Mouse (Mus musculus) bone marrow macrophage, adult 2 months (primary cell): ENCODE results near the gene Scgb2b12.
"Not testable (repeated sequence)": the region's sequence is repeated elsewhere in the genome, so short reads cannot be mapped to it uniquely, and the experiment has no call there.

Source experiments
- CTCF ChIP-seq: IDR thresholded peaks from 2 replicates; pipeline ENCODE4 v1.5.1; 2012; ENCODE audit warnings: low read depth, mild to moderate bottlenecking, low read length, moderate library complexity
- POLR2A ChIP-seq: IDR thresholded peaks from 2 replicates; pipeline ENCODE4 v1.6.1; 2012; ENCODE audit warnings: mild to moderate bottlenecking, low read depth, low read length, borderline replicate concordance

DNA sequence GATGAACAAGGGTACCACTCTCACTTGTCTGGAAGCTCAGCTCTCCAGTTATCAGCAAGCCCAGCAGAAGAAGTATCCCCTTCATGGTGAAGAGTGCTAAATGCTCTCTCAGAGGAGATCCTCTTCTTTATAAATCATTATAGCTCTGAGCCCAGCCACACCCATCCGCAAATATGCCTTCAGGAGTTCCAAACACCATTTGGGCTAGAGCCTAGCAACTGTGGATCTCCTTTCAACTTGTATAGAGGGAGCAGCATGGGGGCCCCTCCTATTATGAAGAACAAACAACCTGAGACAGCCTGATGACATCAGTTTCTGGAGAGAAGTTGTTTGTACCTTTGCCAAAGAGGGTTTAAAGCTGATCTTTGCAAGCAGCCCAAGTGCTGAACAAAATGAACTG lies at the start of gene Scgb2b12:
- TF ChIP-seq CTCF, POLR2A: not testable (repeated sequence)
